Mouse (Mus musculus): ENCODE results near the gene Kirrel3. TPM values are rescaled to one million over a fixed set of nuclear protein-coding genes. Genes with fewer than 3 reads are reported as not detected.

The Kirrel3 gene
- polyA plus RNA-seq, 1 experiment from 2014 or later: 2.3 TPM

- H3K9ac ChIP-seq (ENCODE audit: low read length): no peak overlapping the region
- ATAC-seq (ENCODE audit: insufficient read depth, low FRiP score): no peak
Measured at GRCm38 (mm10) chr9:34843275-34843965, 357.7 kb downstream of the Kirrel3 start.

GRCm38 (mm10) chr9:34846440-34846839 lies 360.7 kb downstream of the Kirrel3 start:
- no peaks in the 10 kb centered on the region for H3K9me3 ChIP-seq (replicated peaks; ENCODE audit: control insufficient read depth, low read length)
- H3K27ac ChIP-seq (ENCODE audit: low read length): no peak overlapping the region
- no peaks in the 10 kb centered on the region for H3K4me1 ChIP-seq (ENCODE audit: control insufficient read depth, insufficient read depth, low read length)
- no peak overlapping the region for H3K4me3 ChIP-seq (replicated peaks; ENCODE audit: low read length)
- no peaks in the 10 kb centered on the region for H3K36me3 ChIP-seq (ENCODE audit: control insufficient read depth, insufficient read depth, low read length)
- no peaks in the 10 kb centered on the region for H3K27me3 ChIP-seq (ENCODE audit: control insufficient read depth, insufficient read depth, low read length)
- 13% methylated on average over 1 of the region's 1 CpGs for WGBS
- ATAC-seq (ENCODE audit: insufficient read depth, low FRiP score): no peak
- no peak overlapping the region for H3K4me2 ChIP-seq (ENCODE audit: low read depth, low read length)
- H3K9ac ChIP-seq (ENCODE audit: low read length): no peak overlapping the region

More at GRCm38 (mm10) chr9:34843275-34843965, 357.7 kb downstream of the Kirrel3 start:
- Histone ChIP-seq H3K36me3 (ENCODE audit: control insufficient read depth, insufficient read depth, low read length) (no peaks in the 10 kb centered on the region), H3K4me3 (replicated peaks; ENCODE audit: low read length) (no peak overlapping the region), H3K27ac (ENCODE audit: low read length) (no peak overlapping the region), H3K4me1 (ENCODE audit: control insufficient read depth, insufficient read depth, low read length) (no peaks in the 10 kb centered on the region), H3K4me2 (ENCODE audit: low read depth, low read length) (no peak overlapping the region), H3K27me3 (ENCODE audit: control insufficient read depth, insufficient read depth, low read length) (no peaks in the 10 kb centered on the region), H3K9me3 (replicated peaks; ENCODE audit: control insufficient read depth, low read length) (no peaks in the 10 kb centered on the region)
- 73% methylated on average over 10 of the region's 10 CpGs for WGBS

DNA sequence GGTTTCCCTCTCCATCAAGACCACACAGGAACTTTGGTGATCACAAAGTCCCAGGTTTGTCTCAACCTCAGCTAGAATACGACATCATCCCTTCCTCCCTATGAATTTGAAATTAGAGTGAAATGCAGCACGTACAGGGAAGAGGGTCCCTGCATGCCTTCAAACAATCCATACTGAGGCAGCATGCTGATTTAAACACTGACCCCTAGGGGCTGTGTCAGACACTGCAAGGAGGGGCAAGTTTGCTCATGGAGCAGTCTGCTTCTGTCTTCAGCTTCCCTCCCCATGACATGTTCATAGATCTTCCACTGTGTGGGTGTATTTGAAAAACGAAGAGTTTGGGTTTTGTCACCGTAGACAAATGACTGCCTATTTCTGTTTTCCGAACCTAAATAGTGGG lies 362.0 kb downstream of the Kirrel3 start:
- Histone ChIP-seq H3K9me3 (replicated peaks; ENCODE audit: control insufficient read depth, low read length) (no peaks in the 10 kb centered on the region), H3K4me2 (ENCODE audit: low read depth, low read length) (no peak overlapping the region), H3K4me3 (replicated peaks; ENCODE audit: low read length) (no peak overlapping the region), H3K27me3 (ENCODE audit: control insufficient read depth, insufficient read depth, low read length) (no peaks in the 10 kb centered on the region), H3K36me3 (ENCODE audit: control insufficient read depth, insufficient read depth, low read length) (no peaks in the 10 kb centered on the region), H3K4me1 (ENCODE audit: control insufficient read depth, insufficient read depth, low read length) (no peaks in the 10 kb centered on the region), H3K9ac (ENCODE audit: low read length) (no peak overlapping the region), H3K27ac (ENCODE audit: low read length) (no peak overlapping the region)
- ATAC-seq (ENCODE audit: insufficient read depth, low FRiP score): no peak
- 55% methylated on average over 5 of the region's 5 CpGs for WGBS

DNA sequence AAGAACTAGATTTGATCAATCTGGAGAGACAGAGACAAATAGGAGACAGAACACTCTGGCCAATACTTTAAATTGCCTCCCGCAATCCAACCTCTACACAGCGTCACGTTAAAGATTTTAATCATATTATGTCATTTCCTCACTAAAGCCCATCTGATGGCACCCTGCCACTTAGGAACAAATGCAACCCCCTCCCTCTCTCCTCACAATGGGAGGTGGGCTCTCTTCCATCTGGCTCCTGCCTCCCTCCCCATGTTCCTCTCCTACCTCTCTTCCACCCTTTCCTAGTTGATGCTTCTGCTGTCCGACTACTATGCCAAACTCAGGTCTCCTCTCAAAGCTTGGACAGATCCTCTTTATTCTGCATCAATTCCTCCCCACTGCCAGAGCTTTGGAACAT lies 365.4 kb downstream of the Kirrel3 start:
- Histone ChIP-seq H3K4me2 (ENCODE audit: low read depth, low read length) (no peak overlapping the region), H3K36me3 (ENCODE audit: control insufficient read depth, insufficient read depth, low read length) (no peaks in the 10 kb centered on the region), H3K9ac (ENCODE audit: low read length) (no peak overlapping the region), H3K9me3 (replicated peaks; ENCODE audit: control insufficient read depth, low read length) (no peaks in the 10 kb centered on the region), H3K27me3 (ENCODE audit: control insufficient read depth, insufficient read depth, low read length) (no peaks in the 10 kb centered on the region), H3K27ac (ENCODE audit: low read length) (no peak overlapping the region), H3K4me3 (replicated peaks; ENCODE audit: low read length) (no peak overlapping the region), H3K4me1 (ENCODE audit: control insufficient read depth, insufficient read depth, low read length) (no peaks in the 10 kb centered on the region)
- no peak for ATAC-seq (ENCODE audit: insufficient read depth, low FRiP score)
- WGBS: 83% methylated on average over 4 of the region's 4 CpGs

DNA sequence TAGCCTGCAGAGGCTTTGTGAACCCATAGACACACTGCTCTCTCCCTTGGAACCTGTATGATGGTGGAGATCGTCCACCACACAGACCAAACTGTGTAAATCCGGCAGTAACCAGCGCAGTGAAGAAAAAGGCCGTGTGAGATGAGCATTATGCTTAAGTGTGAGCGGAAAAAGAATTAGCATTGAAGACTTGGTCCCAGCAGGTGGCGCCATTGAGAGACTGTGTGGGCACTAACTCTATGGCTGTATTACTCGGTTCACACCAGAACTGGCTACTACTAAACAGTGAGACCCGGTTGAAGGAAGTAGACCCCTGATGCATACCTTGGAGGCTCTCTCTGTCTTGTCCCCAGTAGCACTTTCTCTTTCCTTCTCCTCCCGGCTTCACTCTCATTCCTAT lies 371.9 kb downstream of the Kirrel3 start:
- no peak for ATAC-seq (ENCODE audit: insufficient read depth, low FRiP score)
- H3K4me3 ChIP-seq (replicated peaks; ENCODE audit: low read length): no peak overlapping the region
- H3K27me3 ChIP-seq (ENCODE audit: control insufficient read depth, insufficient read depth, low read length): no peaks in the 10 kb centered on the region
- H3K9ac ChIP-seq (ENCODE audit: low read length): no peak overlapping the region
- H3K9me3 ChIP-seq (replicated peaks; ENCODE audit: control insufficient read depth, low read length): no peaks in the 10 kb centered on the region
- H3K27ac ChIP-seq (ENCODE audit: low read length): no peak overlapping the region
- 56% methylated on average over 9 of the region's 9 CpGs for WGBS
- H3K4me1 ChIP-seq (ENCODE audit: control insufficient read depth, insufficient read depth, low read length): no peaks in the 10 kb centered on the region
- no peak overlapping the region for H3K4me2 ChIP-seq (ENCODE audit: low read depth, low read length)
- no peaks in the 10 kb centered on the region for H3K36me3 ChIP-seq (ENCODE audit: control insufficient read depth, insufficient read depth, low read length)

GRCm38 (mm10) chr9:34858071-34858470 lies 372.4 kb downstream of the Kirrel3 start:
- Histone ChIP-seq H3K27me3 (ENCODE audit: control insufficient read depth, insufficient read depth, low read length) (no peaks in the 10 kb centered on the region), H3K27ac (ENCODE audit: low read length) (no peak overlapping the region), H3K4me1 (ENCODE audit: control insufficient read depth, insufficient read depth, low read length) (no peaks in the 10 kb centered on the region), H3K4me3 (replicated peaks; ENCODE audit: low read length) (no peak overlapping the region), H3K36me3 (ENCODE audit: control insufficient read depth, insufficient read depth, low read length) (no peaks in the 10 kb centered on the region), H3K4me2 (ENCODE audit: low read depth, low read length) (no peak overlapping the region), H3K9ac (ENCODE audit: low read length) (no peak overlapping the region), H3K9me3 (replicated peaks; ENCODE audit: control insufficient read depth, low read length) (no peaks in the 10 kb centered on the region)
- no peak for ATAC-seq (ENCODE audit: insufficient read depth, low FRiP score)
- WGBS: 90% methylated on average over 10 of the region's 10 CpGs

DNA sequence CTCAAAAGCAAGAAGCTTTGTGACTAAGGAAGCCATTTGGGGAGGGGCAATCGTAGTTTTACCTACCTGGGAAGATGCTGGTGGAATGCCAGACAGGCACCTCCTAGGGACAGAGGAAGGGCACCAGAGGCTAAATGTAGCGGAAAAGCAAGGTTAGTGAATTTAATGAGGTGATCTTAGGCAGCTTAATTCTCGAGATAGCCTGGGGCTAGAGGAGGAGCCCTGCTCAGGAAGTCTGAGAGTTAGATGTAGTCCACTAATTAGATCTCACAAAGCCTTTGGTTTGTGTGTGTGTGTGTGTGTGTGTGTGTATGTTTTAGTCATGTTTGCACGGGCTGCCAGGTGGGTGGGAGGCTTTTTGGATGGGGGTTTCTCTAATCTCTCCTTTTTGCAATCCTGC lies 375.2 kb downstream of the Kirrel3 start:
- no peak overlapping the region for H3K9ac ChIP-seq (ENCODE audit: low read length)
- H3K4me3 ChIP-seq (replicated peaks; ENCODE audit: low read length): no peak overlapping the region
- no peaks in the 10 kb centered on the region for H3K9me3 ChIP-seq (replicated peaks; ENCODE audit: control insufficient read depth, low read length)
- no peak overlapping the region for H3K4me2 ChIP-seq (ENCODE audit: low read depth, low read length)
- 50% methylated on average over 4 of the region's 4 CpGs for WGBS
- H3K36me3 ChIP-seq (ENCODE audit: control insufficient read depth, insufficient read depth, low read length): no peaks in the 10 kb centered on the region
- no peaks in the 10 kb centered on the region for H3K4me1 ChIP-seq (ENCODE audit: control insufficient read depth, insufficient read depth, low read length)
- ATAC-seq (ENCODE audit: insufficient read depth, low FRiP score): no peak
- no peaks in the 10 kb centered on the region for H3K27me3 ChIP-seq (ENCODE audit: control insufficient read depth, insufficient read depth, low read length)
- no peak overlapping the region for H3K27ac ChIP-seq (ENCODE audit: low read length)

GRCm38 (mm10) chr9:34861775-34862174 lies 376.1 kb downstream of the Kirrel3 start:
- H3K9ac ChIP-seq (ENCODE audit: low read length): no peak overlapping the region
- no peak overlapping the region for H3K27ac ChIP-seq (ENCODE audit: low read length)
- ATAC-seq (ENCODE audit: insufficient read depth, low FRiP score): no peak
- no peak overlapping the region for H3K4me2 ChIP-seq (ENCODE audit: low read depth, low read length)
- no peaks in the 10 kb centered on the region for H3K4me1 ChIP-seq (ENCODE audit: control insufficient read depth, insufficient read depth, low read length)
- WGBS: 39% methylated on average over 2 of the region's 2 CpGs
- no peaks in the 10 kb centered on the region for H3K9me3 ChIP-seq (replicated peaks; ENCODE audit: control insufficient read depth, low read length)
- no peak overlapping the region for H3K4me3 ChIP-seq (replicated peaks; ENCODE audit: low read length)
- no peaks in the 10 kb centered on the region for H3K36me3 ChIP-seq (ENCODE audit: control insufficient read depth, insufficient read depth, low read length)
- no peaks in the 10 kb centered on the region for H3K27me3 ChIP-seq (ENCODE audit: control insufficient read depth, insufficient read depth, low read length)

DNA sequence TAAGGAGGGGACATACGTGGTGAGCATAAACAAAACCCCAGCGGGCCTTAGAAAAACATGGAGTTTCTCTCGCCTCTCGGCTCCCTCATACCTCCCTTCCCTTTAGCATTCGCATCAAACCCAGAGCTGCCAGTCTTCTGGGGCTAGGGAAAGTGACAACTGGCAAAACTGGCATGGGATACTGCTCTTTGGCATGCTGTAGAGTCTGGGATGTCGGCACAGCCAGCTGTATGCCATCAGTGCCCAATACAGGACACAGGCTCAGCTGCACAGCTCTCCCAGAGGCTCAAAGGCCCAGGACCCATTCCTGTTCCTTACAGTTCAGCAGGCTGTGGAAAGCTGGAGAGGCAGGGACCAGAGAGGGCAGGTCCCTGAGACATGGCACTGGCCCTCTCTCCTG lies 379.9 kb downstream of the Kirrel3 start:
- no peak for ATAC-seq (ENCODE audit: insufficient read depth, low FRiP score)
- H3K9me3 ChIP-seq (replicated peaks; ENCODE audit: control insufficient read depth, low read length): no peaks in the 10 kb centered on the region
- no peaks in the 10 kb centered on the region for H3K4me1 ChIP-seq (ENCODE audit: control insufficient read depth, insufficient read depth, low read length)
- H3K9ac ChIP-seq (ENCODE audit: low read length): no peak overlapping the region
- no peaks in the 10 kb centered on the region for H3K27me3 ChIP-seq (ENCODE audit: control insufficient read depth, insufficient read depth, low read length)
- H3K27ac ChIP-seq (ENCODE audit: low read length): no peak overlapping the region
- no peak overlapping the region for H3K4me3 ChIP-seq (replicated peaks; ENCODE audit: low read length)
- H3K4me2 ChIP-seq (ENCODE audit: low read depth, low read length): no peak overlapping the region
- 78% methylated on average over 6 of the region's 6 CpGs for WGBS
- H3K36me3 ChIP-seq (ENCODE audit: control insufficient read depth, insufficient read depth, low read length): no peaks in the 10 kb centered on the region
